Mouse (Mus musculus): ENCODE data around the gene Adamtsl5. TPM values are rescaled to one million over a fixed set of nuclear protein-coding genes. Genes with fewer than 3 reads are reported as not detected.

Adamtsl5 gene
- polyA plus RNA-seq (2012; rRNA removed): 1.6 and 1.7 TPM in 2 replicates

GRCm38 (mm10) chr10:80348244-80348781, at the start of gene Adamtsl5:
TSS of gene Adamtsl5 (minus strand) at chr10:80348412.

DNA sequence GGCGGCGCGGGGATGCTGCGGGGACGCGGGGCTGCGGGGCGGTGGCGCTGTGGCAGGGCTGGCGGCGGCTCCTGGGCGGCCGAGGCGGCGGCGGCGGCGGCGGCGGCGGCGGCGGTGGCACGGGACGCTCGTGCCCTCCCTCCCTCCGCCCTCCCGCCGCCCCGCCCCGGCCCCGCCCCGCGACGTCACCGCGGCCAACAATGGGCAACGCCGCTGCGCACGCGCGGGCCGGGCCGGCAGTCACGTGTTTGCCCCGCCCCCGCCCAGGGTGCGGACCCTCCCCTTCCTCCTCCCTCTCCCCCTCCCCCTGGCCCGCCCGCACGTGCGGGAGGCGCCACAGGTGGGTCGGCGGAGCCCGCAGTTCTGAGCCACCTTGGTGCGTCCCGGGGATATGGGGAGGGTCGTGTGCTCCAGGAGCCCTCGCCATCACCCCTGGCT, 39.3 kb upstream of the Adamtsl5 start, which contains the start of gene Mex3d:
Gene Mex3d (minus strand): TSS at position 138 of the 438 bp plus-strand sequence.

DNA sequence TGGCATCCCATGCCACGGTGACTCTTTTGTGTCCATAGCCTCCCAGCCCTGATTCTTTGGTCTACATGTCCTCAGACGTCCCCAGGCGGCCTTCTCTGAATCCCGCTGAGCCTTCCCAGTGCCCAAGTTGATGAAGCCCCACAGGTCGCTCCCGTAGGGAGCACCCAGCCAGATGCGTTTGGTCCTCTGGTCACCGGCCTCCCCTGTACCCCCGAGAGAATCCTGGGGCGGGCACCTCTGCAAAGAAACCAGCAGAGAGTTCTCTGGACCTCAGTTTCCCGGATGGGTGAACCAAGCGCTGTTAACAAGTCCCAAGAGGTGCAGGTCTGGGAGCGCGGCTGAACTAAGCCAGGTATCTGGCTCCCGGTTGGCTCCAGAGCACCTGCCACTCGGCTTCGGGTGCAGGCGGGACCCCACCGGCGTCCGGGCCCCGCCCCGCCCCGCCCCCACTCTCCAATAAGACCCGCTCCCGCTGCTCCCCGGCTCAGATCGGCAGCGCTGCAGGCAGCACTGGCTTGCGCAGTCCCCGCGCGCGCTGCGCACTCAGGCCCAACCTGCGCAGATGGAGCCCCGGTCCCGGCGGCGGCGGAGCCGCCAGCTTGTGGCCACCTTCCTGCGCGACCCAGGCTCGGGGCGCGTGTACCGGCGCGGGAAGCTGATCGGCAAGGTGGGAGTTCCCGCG, 7.9 kb upstream of the Adamtsl5 start, which contains the start of gene Plk5:
Gene Plk5 (plus strand): TSS at position 459 of the 682 bp plus-strand sequence.

GRCm38 (mm10) chr10:80329273-80330081, 18.7 kb downstream of the Adamtsl5 start, which contains the start of the genes Pcsk4 and Reep6:
TSS of gene Pcsk4 (minus strand) at chr10:80329498.
TSS of gene Reep6 (plus strand) at chr10:80329953.

DNA sequence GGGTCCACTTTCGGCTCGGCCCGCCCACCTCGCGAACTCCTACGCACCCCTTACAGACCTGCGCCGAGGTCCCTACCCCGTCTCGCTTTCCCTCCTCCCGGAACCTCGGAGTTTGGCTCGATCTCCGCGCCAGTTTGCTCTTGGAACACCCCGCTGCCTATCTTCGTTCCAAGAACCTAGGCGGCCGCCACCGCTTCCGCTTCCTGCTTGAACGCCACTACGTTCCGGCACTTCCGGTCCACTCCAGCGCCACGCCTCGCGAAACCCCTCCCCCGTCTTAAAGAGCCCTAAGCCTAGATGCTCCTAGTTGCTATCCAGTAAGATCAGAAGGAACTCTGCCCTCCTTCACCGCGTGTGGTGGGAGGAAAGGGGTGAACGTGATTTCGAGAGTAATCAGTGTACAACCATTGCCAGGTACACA, 27.9 kb downstream of the Adamtsl5 start, which contains the start of gene 2310011J03Rik:
Gene 2310011J03Rik (minus strand): TSS at position 198 of the 421 bp plus-strand sequence.

GRCm38 (mm10) chr10:80295618-80296425, 52.4 kb downstream of the Adamtsl5 start, which contains the start of gene Apc2:
TSS of gene Apc2 (plus strand) at chr10:80295977.

DNA sequence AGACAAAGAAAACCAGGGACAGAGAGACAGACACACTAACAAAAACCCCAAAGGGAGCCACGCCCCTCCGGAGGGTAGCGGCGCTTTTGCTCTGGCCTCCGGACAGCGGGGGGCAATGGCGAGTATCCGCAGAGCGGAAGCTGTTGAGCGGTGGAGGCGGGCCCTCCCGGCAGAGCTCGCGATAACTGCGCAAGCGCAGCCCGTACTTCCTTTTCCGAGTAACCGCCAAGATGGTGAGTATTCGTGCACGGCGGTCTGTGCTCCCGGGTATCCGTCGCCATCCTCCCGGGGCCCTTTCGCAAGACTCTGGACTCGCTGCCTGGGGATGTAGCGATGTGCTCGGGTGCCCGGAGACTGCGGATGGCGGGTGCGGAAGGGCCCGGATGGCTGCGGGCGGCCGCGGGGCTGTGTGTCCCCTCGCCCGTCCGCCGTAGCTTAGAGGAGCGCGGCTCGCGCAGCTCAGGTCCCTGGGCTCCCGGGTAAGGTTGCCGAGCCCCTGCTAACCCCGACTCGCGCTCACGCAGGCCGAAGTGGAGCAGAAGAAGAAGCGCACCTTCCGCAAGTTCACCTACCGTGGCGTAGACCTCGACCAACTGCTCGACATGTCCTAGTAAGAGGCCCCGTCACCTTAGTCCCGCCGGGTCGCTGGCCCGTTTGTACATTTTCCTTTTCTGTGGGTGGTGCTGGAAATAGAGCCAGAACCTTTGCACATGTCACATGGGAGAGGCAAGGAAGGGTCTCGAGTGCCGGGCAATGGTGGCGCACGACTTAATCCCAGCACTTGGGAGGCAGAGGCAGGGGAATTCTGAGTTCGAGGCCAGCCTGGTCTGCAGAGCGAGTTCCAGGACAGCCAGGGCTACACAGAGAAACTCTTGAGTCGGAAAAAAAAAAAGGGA, 55.7 kb downstream of the Adamtsl5 start, which contains the start of gene Rps15:
Gene Rps15 (plus strand): TSS at position 203 of the 896 bp plus-strand sequence.

Other genes starting within 250 kb of the Adamtsl5 start
- 8.9 and 9.8 TPM in 2 replicates for gene Sbno2, start 242.8 kb downstream of the Adamtsl5 start, polyA plus RNA-seq (2012; rRNA removed)
- 88.1 and 91.3 TPM in 2 replicates for gene Stk11, start 232.6 kb downstream of the Adamtsl5 start, polyA plus RNA-seq (2012; rRNA removed)
- 174 and 199 TPM in 2 replicates for gene Atp5d, start 209.8 kb downstream of the Adamtsl5 start, polyA plus RNA-seq (2012; rRNA removed)
- gene Cbarp, start 207.6 kb downstream of the Adamtsl5 start, polyA plus RNA-seq (2012; rRNA removed): 1.4 and 1.8 TPM in 2 replicates
- gene Midn, start 200.1 kb downstream of the Adamtsl5 start, polyA plus RNA-seq (2012; rRNA removed): 8.2 and 9.9 TPM in 2 replicates
- gene Cirbp, start 182.4 kb downstream of the Adamtsl5 start, polyA plus RNA-seq (2012; rRNA removed): 19.1 and 20.7 TPM in 2 replicates
- 8.6 TPM in 2 replicates for gene 1600002K03Rik, start 175.5 kb downstream of the Adamtsl5 start, polyA plus RNA-seq (2012; rRNA removed)
- gene Efna2, start 168.9 kb downstream of the Adamtsl5 start, polyA plus RNA-seq (2012; rRNA removed): 0.37 and 0.46 TPM in 2 replicates
- gene Mum1, start 122.0 kb downstream of the Adamtsl5 start, polyA plus RNA-seq (2012; rRNA removed): 18.1 and 18.9 TPM in 2 replicates
- gene Ndufs7, start 99.3 kb downstream of the Adamtsl5 start, polyA plus RNA-seq (2012; rRNA removed): 170 and 176 TPM in 2 replicates
- 31.8 and 38.8 TPM in 2 replicates for gene Gamt, start 87.4 kb downstream of the Adamtsl5 start, polyA plus RNA-seq (2012; rRNA removed)
- gene Dazap1, start 86.9 kb downstream of the Adamtsl5 start, polyA plus RNA-seq (2012; rRNA removed): 77.1 and 86.4 TPM in 2 replicates
- gene Rps15, start 56.0 kb downstream of the Adamtsl5 start, polyA plus RNA-seq (2012; rRNA removed): 2,101 and 2,143 TPM in 2 replicates
- 0.02 and 0.09 TPM in 2 replicates for gene Apc2, start 52.4 kb downstream of the Adamtsl5 start, polyA plus RNA-seq (2012; rRNA removed)
- gene 2310011J03Rik, start 27.9 kb downstream of the Adamtsl5 start, polyA plus RNA-seq (2012; rRNA removed): 22.5 and 25.2 TPM in 2 replicates
- gene Pcsk4, start 18.9 kb downstream of the Adamtsl5 start, polyA plus RNA-seq (2012; rRNA removed): 5.6 and 6.8 TPM in 2 replicates
- 18.7 and 23.4 TPM in 2 replicates for gene Reep6, start 18.5 kb downstream of the Adamtsl5 start, polyA plus RNA-seq (2012; rRNA removed)
- gene Plk5, start 8.0 kb upstream of the Adamtsl5 start, polyA plus RNA-seq (2012; rRNA removed): 0.13 and 0.15 TPM in 2 replicates
- 3.0 and 3.5 TPM in 2 replicates for gene Mex3d, start 39.2 kb upstream of the Adamtsl5 start, polyA plus RNA-seq (2012; rRNA removed)
- gene Mbd3, start 51.1 kb upstream of the Adamtsl5 start, polyA plus RNA-seq (2012; rRNA removed): 77.4 and 79.2 TPM in 2 replicates
- gene Uqcr11, start 58.4 kb upstream of the Adamtsl5 start, polyA plus RNA-seq (2012; rRNA removed): 546 and 582 TPM in 2 replicates
- 48.7 and 53.7 TPM in 2 replicates for gene Tcf3, start 85.2 kb upstream of the Adamtsl5 start, polyA plus RNA-seq (2012; rRNA removed)
- 0.02 TPM in 2 replicates for gene Onecut3, start 146.4 kb upstream of the Adamtsl5 start, polyA plus RNA-seq (2012; rRNA removed)
- gene Atp8b3, start 190.7 kb upstream of the Adamtsl5 start, polyA plus RNA-seq (2012; rRNA removed): 0.01 and 0.02 TPM in 2 replicates
- gene Rexo1, start 213.1 kb upstream of the Adamtsl5 start, polyA plus RNA-seq (2012; rRNA removed): 16.8 and 19.0 TPM in 2 replicates
- gene Klf16, start 228.9 kb upstream of the Adamtsl5 start, polyA plus RNA-seq (2012; rRNA removed): 12.0 and 13.6 TPM in 2 replicates
- gene Abhd17a, start 241.9 kb upstream of the Adamtsl5 start, polyA plus RNA-seq (2012; rRNA removed): 34.0 and 39.9 TPM in 2 replicates

Measured in liver, embryonic 14 days (tissue).